Mouse (Mus musculus) midbrain, embryonic 11.5 days (tissue): Measurements from ENCODE around the gene Ube2i. TPM values are rescaled to one million over a fixed set of nuclear protein-coding genes. Genes with fewer than 3 reads are reported as not detected.

ENCODE experiments used
- ATAC-seq: fragments of 200-750 bp; cut with Nextera tagmentation; 2 replicates; pipeline ENCODE4 v1.8.0; 2017; ENCODE audit warnings: moderate TSS enrichment, moderate library complexity; ENCODE audit not compliant: low FRiP score
- DNase-seq: peaks from one replicate; pipeline ENCODE4 v3.0.0; 2015; ENCODE audit warnings: low spot score; ENCODE audit errors: missing footprints
- H3K27ac ChIP-seq: fragments of 300-500 bp; sonication (generic); 2 replicates; pipeline ENCODE4 v1.5.1; 2014; ENCODE audit warnings: low read depth, low read length
- H3K27me3 ChIP-seq: fragments of 300-500 bp; sonication (generic); 2 replicates; pipeline ENCODE4 v1.6.1; 2014; ENCODE audit warnings: mild to moderate bottlenecking, low read length, moderate library complexity, mixed read lengths; ENCODE audit not compliant: control insufficient read depth, insufficient read depth
- H3K36me3 ChIP-seq: fragments of 300-500 bp; sonication (generic); 2 replicates; pipeline ENCODE4 v1.6.1; 2014; ENCODE audit warnings: mild to moderate bottlenecking, low read length, moderate library complexity, mixed read lengths; ENCODE audit not compliant: control insufficient read depth, insufficient read depth
- H3K4me1 ChIP-seq: fragments of 300-500 bp; sonication (generic); 2 replicates; pipeline ENCODE4 v1.6.1; 2014; ENCODE audit warnings: low read length; ENCODE audit not compliant: control insufficient read depth, insufficient read depth
- H3K4me2 ChIP-seq: fragments of 300-500 bp; sonication (generic); 2 replicates; pipeline ENCODE4 v1.6.1; 2014; ENCODE audit warnings: mild to moderate bottlenecking, moderate library complexity
- H3K4me3 ChIP-seq: fragments of 300-500 bp; sonication (generic); 2 replicates; pipeline ENCODE4 v1.5.1; 2014; ENCODE audit warnings: low read depth, low read length
- H3K9ac ChIP-seq: fragments of 300-500 bp; sonication (generic); 2 replicates; pipeline ENCODE4 v1.6.1; 2014; ENCODE audit warnings: low read length
- H3K9me3 ChIP-seq: fragments of 300-500 bp; sonication (generic); 2 replicates; pipeline ENCODE4 v1.6.1; 2016; ENCODE audit warnings: low read length; ENCODE audit not compliant: control insufficient read depth
- WGBS: fragments of 180-500 bp; shearing (Covaris S2); extraction: QIAGEN DNeasy Blood & Tissue Kit; methylation state at CpG from one replicate; pipeline ENCODE4 v1.1.7; 2014; 5-methylcytosine and 5-hydroxymethylcytosine counted together
- polyA plus RNA-seq: library from polyadenylated mRNA; unstranded; fragments of >200 nt; fragmentation: Nextera tagmentation; extraction: Ambion mirVana; gene quantifications from 2 replicates; pipeline ENCODE4 v1.2.1, GENCODE M21; 2014

Gene Ube2i
- 863 and 877 TPM in 2 replicates for polyA plus RNA-seq

GRCm38 (mm10) chr17:25274571-25275346 lies at the start of gene Ube2i:
TSS of gene Ube2i (minus strand) at chr17:25274622.
- 88% methylated on average over 9 of the region's 9 CpGs for WGBS
- peak within 1 kb of the TSS; percentile 45 for H3K4me2 ChIP-seq
- peak within 1 kb of the TSS; percentile 100 for H3K9ac ChIP-seq
- H3K4me3 ChIP-seq = peak within 1 kb of the TSS; percentile 98
- H3K27ac ChIP-seq = peak within 1 kb of the TSS; percentile 97
- no peak for ATAC-seq
- no peaks in the 10 kb centered on the region for H3K9me3 ChIP-seq
- H3K4me1 ChIP-seq = peaks cover 17% of the 10 kb centered on the region
- H3K36me3 ChIP-seq = no peaks in the 10 kb centered on the region
- H3K27me3 ChIP-seq = no peaks in the 10 kb centered on the region
- DNase-seq = peak; percentile 62

- Histone ChIP-seq H3K4me1 (no peaks in the 10 kb centered on the region), H3K36me3 (no peaks in the 10 kb centered on the region), H3K4me2 (no peak overlapping the region), H3K27me3 (no peaks in the 10 kb centered on the region), H3K9ac (no peak overlapping the region), H3K4me3 (no peak overlapping the region), H3K27ac (no peak overlapping the region), H3K9me3 (no peaks in the 10 kb centered on the region)
- DNase-seq (no peak), ATAC-seq (no peak)
- WGBS = 27% methylated on average over 2 of the region's 2 CpGs
Measured at GRCm38 (mm10) chr17:25322930-25323329, 48.5 kb upstream of the Ube2i start.

- ATAC-seq = no peak
- Histone ChIP-seq H3K4me1 (no peaks in the 10 kb centered on the region), H3K36me3 (no peaks in the 10 kb centered on the region), H3K4me2 (no peak overlapping the region), H3K9ac (no peak overlapping the region), H3K27ac (no peak overlapping the region), H3K4me3 (no peak overlapping the region), H3K27me3 (no peaks in the 10 kb centered on the region), H3K9me3 (no peaks in the 10 kb centered on the region)
- no peak for DNase-seq
- WGBS = 91% methylated on average over 8 of the region's 8 CpGs
Measured at GRCm38 (mm10) chr17:25320819-25321218, 46.4 kb upstream of the Ube2i start.

- 83% methylated on average over 5 of the region's 5 CpGs for WGBS
- no peaks in the 10 kb centered on the region for H3K4me1 ChIP-seq
Measured at GRCm38 (mm10) chr17:25318354-25318753, 43.9 kb upstream of the Ube2i start, which contains the start of gene Prss29. TSS of gene Prss29 (plus strand) at chr17:25318654.

GRCm38 (mm10) chr17:25308346-25308745 lies 33.9 kb upstream of the Ube2i start, which contains the start of gene Prss28:
TSS of gene Prss28 (plus strand) at chr17:25308646.
- H3K36me3 ChIP-seq = no peaks in the 10 kb centered on the region
- no peaks in the 10 kb centered on the region for H3K4me1 ChIP-seq
- ATAC-seq (no peak), DNase-seq (no peak)
- no peak within 1 kb of the TSS for H3K9ac ChIP-seq
- no peaks in the 10 kb centered on the region for H3K27me3 ChIP-seq
- no peak within 1 kb of the TSS for H3K4me3 ChIP-seq
- 81% methylated on average over 4 of the region's 4 CpGs for WGBS
- H3K4me2 ChIP-seq = no peak within 1 kb of the TSS
- no peaks in the 10 kb centered on the region for H3K9me3 ChIP-seq
- no peak within 1 kb of the TSS for H3K27ac ChIP-seq

More at GRCm38 (mm10) chr17:25318354-25318753, 43.9 kb upstream of the Ube2i start, which contains the start of gene Prss29:
- Histone ChIP-seq H3K27ac (no peak within 1 kb of the TSS), H3K9me3 (no peaks in the 10 kb centered on the region), H3K36me3 (no peaks in the 10 kb centered on the region), H3K9ac (no peak within 1 kb of the TSS), H3K4me2 (no peak within 1 kb of the TSS), H3K27me3 (no peaks in the 10 kb centered on the region), H3K4me3 (no peak within 1 kb of the TSS)
- ATAC-seq (no peak), DNase-seq (no peak)

- no peak for ATAC-seq
- no peaks in the 10 kb centered on the region for H3K36me3 ChIP-seq
- H3K27me3 ChIP-seq = no peaks in the 10 kb centered on the region
- WGBS = 87% methylated on average over 5 of the region's 5 CpGs
- H3K9ac ChIP-seq = no peak within 1 kb of the TSS
- no peak within 1 kb of the TSS for H3K4me3 ChIP-seq
- no peak for DNase-seq
- no peak within 1 kb of the TSS for H3K27ac ChIP-seq
- H3K4me2 ChIP-seq = no peak within 1 kb of the TSS
- H3K9me3 ChIP-seq = no peaks in the 10 kb centered on the region
- no peaks in the 10 kb centered on the region for H3K4me1 ChIP-seq
Measured at GRCm38 (mm10) chr17:25298094-25298493, 23.7 kb upstream of the Ube2i start, which contains the start of gene Prss34. TSS of gene Prss34 (plus strand) at chr17:25298394.

- Histone ChIP-seq H3K4me2 (no peak overlapping the region), H3K27ac (no peak overlapping the region), H3K4me1 (no peaks in the 10 kb centered on the region), H3K4me3 (no peak overlapping the region), H3K9me3 (no peaks in the 10 kb centered on the region), H3K27me3 (no peaks in the 10 kb centered on the region), H3K36me3 (no peaks in the 10 kb centered on the region), H3K9ac (no peak overlapping the region)
- DNase-seq (no peak), ATAC-seq (no peak)
- WGBS = 63% methylated on average over 1 of the region's 1 CpGs
Measured at GRCm38 (mm10) chr17:25294111-25294510, 19.7 kb upstream of the Ube2i start.

GRCm38 (mm10) chr17:25293495-25293894 lies 19.1 kb upstream of the Ube2i start:
- Histone ChIP-seq H3K27ac (no peak overlapping the region), H3K36me3 (no peaks in the 10 kb centered on the region), H3K4me2 (no peak overlapping the region), H3K27me3 (no peaks in the 10 kb centered on the region), H3K9ac (no peak overlapping the region), H3K4me1 (no peaks in the 10 kb centered on the region), H3K4me3 (no peak overlapping the region), H3K9me3 (no peaks in the 10 kb centered on the region)
- WGBS = 82% methylated on average over 5 of the region's 5 CpGs
- no peak for DNase-seq
- ATAC-seq = no peak

GRCm38 (mm10) chr17:25290411-25290810 lies 16.0 kb upstream of the Ube2i start:
- Histone ChIP-seq H3K9me3 (no peaks in the 10 kb centered on the region), H3K27ac (no peak overlapping the region), H3K4me1 (no peaks in the 10 kb centered on the region), H3K4me3 (no peak overlapping the region), H3K9ac (no peak overlapping the region), H3K4me2 (no peak overlapping the region), H3K27me3 (no peaks in the 10 kb centered on the region), H3K36me3 (no peaks in the 10 kb centered on the region)
- 25% methylated on average over 4 of the region's 4 CpGs for WGBS
- ATAC-seq (no peak), DNase-seq (no peak)
